Mouse (Mus musculus) embryonic facial prominence, embryonic 12.5 days (tissue): ENCODE measurements at regions not wholly inside any gene's neighbourhood (a gene's known extent, or its start where the extent isn't known, plus 50 kb on each side); places are given as distances from the start of the nearest gene placed in this dataset.

Source experiments
- ATAC-seq: fragments of 200-750 bp; cut with Nextera tagmentation; 2 replicates; pipeline ENCODE4 v1.8.0; 2017; ENCODE audit not compliant: insufficient number of reproducible peaks, insufficient read depth, low FRiP score, low TSS enrichment
- H3K27ac ChIP-seq: fragments of 300-500 bp; sonication (generic); 2 replicates; pipeline ENCODE4 v1.5.1; 2016; ENCODE audit warnings: mild to moderate bottlenecking
- H3K27me3 ChIP-seq: fragments of 300-500 bp; sonication (generic); 2 replicates; pipeline ENCODE4 v1.6.1; 2016; ENCODE audit warnings: mild to moderate bottlenecking, moderate library complexity
- H3K36me3 ChIP-seq: fragments of 300-500 bp; sonication (generic); 2 replicates; pipeline ENCODE4 v1.6.1; 2016; ENCODE audit warnings: mild to moderate bottlenecking
- H3K4me1 ChIP-seq: fragments of 300-500 bp; sonication (generic); 2 replicates; pipeline ENCODE4 v1.6.1; 2016
- H3K4me2 ChIP-seq: fragments of 300-500 bp; sonication (generic); replicated peaks from 2 replicates; pipeline ENCODE4 v1.6.1; 2016; ENCODE audit warnings: mild to moderate bottlenecking, moderate library complexity
- H3K4me3 ChIP-seq: fragments of 300-500 bp; sonication (generic); 2 replicates; pipeline ENCODE4 v1.5.1; 2016; ENCODE audit warnings: mild to moderate bottlenecking
- H3K9ac ChIP-seq: fragments of 300-500 bp; sonication (generic); 2 replicates; pipeline ENCODE4 v1.6.1; 2016; ENCODE audit warnings: mild to moderate bottlenecking, moderate library complexity
- H3K9me3 ChIP-seq: fragments of 300-500 bp; sonication (generic); 2 replicates; pipeline ENCODE4 v1.6.1; 2016; ENCODE audit warnings: mild to moderate bottlenecking, moderate library complexity
- WGBS: fragments of 180-500 bp; shearing (Covaris S2); methylation state at CpG from one replicate; pipeline ENCODE4 v1.1.7; 2016; 5-methylcytosine and 5-hydroxymethylcytosine counted together

DNA sequence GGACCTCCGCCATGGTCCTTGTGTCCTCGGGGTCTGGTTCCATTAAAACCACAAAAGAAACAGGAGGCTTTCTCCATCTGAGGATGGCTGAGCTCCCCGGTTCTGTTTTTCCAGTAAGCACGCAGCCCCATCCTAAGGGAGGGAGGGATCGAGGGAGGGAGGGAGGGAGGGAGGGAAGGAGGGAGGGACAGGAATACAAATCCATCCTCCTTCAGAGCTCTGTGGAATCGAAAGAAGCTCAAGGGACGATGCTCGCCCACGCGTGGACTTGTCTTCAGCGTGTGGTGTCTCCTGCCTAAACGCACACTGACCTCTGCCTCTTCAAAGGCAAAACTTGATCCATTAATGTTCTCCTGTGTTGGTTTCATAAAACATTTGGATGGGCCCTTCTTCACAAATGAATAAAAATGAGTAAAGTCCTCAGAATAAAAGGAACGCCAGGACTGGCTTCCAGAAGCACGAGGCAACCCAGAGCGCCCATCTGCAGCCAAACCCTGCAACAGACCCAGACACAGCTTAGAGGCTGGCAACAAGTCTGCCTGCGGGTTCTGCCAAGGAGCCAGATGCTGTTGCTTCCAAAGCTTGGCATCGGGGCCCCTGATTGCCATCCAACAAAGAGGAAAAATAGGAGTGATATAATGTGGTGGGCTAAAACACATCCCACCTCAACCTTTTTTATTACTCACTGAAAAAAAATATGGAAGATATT is 131.0 kb downstream of the Zbtb18 start:
- 86% methylated on average over 17 of the region's 17 CpGs for WGBS
- Histone ChIP-seq H3K27me3 (no peaks in the 10 kb centered on the region), H3K4me2 (no peak overlapping the region), H3K9ac (no peak overlapping the region), H3K27ac (no peak overlapping the region), H3K4me1 (no peaks in the 10 kb centered on the region), H3K9me3 (no peaks in the 10 kb centered on the region), H3K36me3 (no peaks in the 10 kb centered on the region), H3K4me3 (no peak overlapping the region)
- no peak for ATAC-seq

DNA sequence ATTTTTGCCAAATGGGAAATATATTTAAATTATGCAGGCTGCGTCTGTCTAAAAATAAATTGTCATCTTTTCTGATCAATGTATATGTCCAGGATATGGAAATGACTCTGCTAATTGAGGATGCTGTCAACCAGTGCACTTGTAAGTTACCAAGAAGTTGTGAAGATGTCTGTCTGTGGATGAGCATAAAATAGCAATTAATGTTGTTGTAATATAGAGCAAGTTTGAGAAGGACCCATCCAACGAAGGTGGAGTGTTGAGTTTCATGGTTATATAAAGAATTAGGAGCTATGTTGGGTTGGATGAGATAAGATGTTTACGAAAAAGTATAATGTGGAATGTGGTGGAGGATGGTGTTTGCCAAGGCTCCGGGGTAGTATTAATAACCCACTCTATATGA is 131.6 kb downstream of the Zbtb18 start:
- no peak overlapping the region for H3K4me2 ChIP-seq
- no peak overlapping the region for H3K4me3 ChIP-seq
- no peak for ATAC-seq
- H3K9me3 ChIP-seq, result no peaks in the 10 kb centered on the region
- no peak overlapping the region for H3K9ac ChIP-seq
- 87% methylated on average over 4 of the region's 4 CpGs for WGBS
- no peaks in the 10 kb centered on the region for H3K4me1 ChIP-seq
- H3K27me3 ChIP-seq, result no peaks in the 10 kb centered on the region
- no peak overlapping the region for H3K27ac ChIP-seq
- no peaks in the 10 kb centered on the region for H3K36me3 ChIP-seq

DNA sequence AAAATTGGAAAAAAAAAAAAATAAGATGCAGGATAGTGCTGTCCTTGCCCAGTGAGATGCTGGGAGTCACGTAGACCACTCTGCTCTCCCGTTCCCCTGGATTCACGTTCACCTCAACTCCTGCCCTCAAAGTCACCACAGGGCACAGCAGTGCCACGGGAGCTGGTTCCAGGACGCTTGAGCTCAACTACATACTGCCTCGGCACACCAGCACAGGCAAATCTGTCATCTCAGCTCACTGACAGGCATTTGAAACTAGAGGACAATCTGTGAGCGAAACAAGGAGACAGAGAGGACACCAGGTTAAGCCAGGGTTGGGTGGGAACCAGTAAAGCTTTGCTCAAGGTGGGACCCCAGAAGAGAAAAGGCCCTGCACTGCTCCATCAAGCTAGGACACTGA is 132.2 kb downstream of the Zbtb18 start:
- no peak overlapping the region for H3K9ac ChIP-seq
- H3K27me3 ChIP-seq, result no peaks in the 10 kb centered on the region
- no peaks in the 10 kb centered on the region for H3K36me3 ChIP-seq
- H3K4me1 ChIP-seq, result no peaks in the 10 kb centered on the region
- WGBS, result 87% methylated on average over 7 of the region's 7 CpGs
- no peak overlapping the region for H3K4me3 ChIP-seq
- H3K4me2 ChIP-seq, result no peak overlapping the region
- H3K9me3 ChIP-seq, result no peaks in the 10 kb centered on the region
- ATAC-seq, result no peak
- no peak overlapping the region for H3K27ac ChIP-seq

DNA sequence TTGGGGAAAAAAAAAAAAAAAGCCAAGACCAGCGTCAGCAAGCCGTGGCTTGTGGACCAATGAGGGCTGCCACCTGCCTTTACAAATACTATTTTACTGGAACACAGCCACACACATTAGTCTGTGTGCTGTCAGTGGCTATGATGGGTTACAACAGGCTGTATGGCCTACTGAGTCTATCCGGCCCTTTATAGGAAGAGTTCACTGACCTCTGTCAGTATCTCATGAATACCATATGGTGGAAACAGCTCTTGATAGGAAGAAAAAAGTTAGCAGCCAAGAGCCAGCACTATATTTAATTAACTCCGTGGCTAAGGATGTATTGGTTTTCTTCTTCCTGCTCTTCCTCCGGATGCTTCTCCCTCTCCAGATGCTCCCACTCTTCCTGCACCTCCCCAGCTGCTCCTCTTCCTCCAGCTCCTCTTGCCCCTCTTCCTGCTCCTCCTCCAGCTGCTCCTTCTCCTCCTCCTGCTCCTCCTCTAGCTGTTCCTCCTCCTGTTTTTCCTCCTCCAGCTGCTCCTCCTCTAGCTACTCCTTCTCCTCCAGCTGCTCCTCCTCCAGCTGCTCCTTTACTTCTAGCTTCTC is 142.2 kb downstream of the Zbtb18 start:
- no peak overlapping the region for H3K4me3 ChIP-seq
- no peak overlapping the region for H3K4me2 ChIP-seq
- H3K4me1 ChIP-seq, result no peaks in the 10 kb centered on the region
- no peaks in the 10 kb centered on the region for H3K27me3 ChIP-seq
- 33% methylated on average over 5 of the region's 5 CpGs for WGBS
- no peaks in the 10 kb centered on the region for H3K36me3 ChIP-seq
- no peak overlapping the region for H3K9ac ChIP-seq
- H3K9me3 ChIP-seq, result peaks cover 5% of the 10 kb centered on the region; the same call in 1 of the 2 replicates
- H3K27ac ChIP-seq, result no peak overlapping the region
- ATAC-seq, result no peak

DNA sequence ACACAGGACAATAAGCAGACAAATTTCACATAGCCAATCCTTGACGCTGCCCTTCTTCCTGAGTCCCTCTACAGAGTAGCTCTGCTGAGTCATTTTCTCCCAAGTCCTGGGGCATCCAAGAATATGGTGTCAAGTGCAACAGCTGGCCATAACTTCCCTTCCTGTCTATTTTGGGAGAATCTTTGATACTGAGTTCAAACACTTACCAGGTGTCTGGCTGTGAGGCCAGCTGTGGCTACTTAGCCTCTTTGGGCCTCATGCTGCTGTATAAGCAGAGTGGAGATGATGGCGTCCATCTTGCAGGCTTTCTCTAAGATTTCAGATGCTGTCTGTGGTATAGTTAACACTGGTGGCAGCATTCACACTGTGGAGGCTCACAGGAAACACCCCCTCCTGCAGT is 143.2 kb downstream of the Zbtb18 start:
- ATAC-seq, result no peak
- H3K36me3 ChIP-seq, result no peaks in the 10 kb centered on the region
- 76% methylated on average over 2 of the region's 2 CpGs for WGBS
- no peaks in the 10 kb centered on the region for H3K4me1 ChIP-seq
- no peak overlapping the region for H3K4me2 ChIP-seq
- no peaks in the 10 kb centered on the region for H3K27me3 ChIP-seq
- H3K9me3 ChIP-seq, result peaks cover 5% of the 10 kb centered on the region; the same call in 1 of the 2 replicates
- no peak overlapping the region for H3K9ac ChIP-seq
- no peak overlapping the region for H3K27ac ChIP-seq
- H3K4me3 ChIP-seq, result no peak overlapping the region

DNA sequence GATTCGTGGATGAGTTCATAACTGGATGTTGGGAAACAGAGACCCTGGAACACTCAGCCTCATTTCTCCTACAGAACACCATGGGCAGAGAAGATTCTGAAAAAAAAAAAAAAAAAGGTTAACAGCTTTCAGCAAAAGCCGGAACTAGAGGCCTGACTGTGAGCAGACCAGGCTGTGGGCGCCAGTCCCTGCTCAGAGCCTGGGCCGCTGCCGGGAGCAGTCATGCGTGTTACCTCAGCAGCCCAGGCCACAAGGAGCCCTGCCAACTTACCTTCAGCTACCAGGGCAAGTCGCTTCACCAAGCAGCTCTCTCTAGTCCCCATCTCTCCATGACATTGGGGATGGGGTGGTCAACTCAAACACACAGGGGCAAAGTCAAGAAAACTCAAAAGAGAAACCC is 140.6 kb upstream of the 1700016C15Rik start:
- no peaks in the 10 kb centered on the region for H3K9me3 ChIP-seq
- no peaks in the 10 kb centered on the region for H3K36me3 ChIP-seq
- H3K4me2 ChIP-seq, result no peak overlapping the region
- H3K27me3 ChIP-seq, result no peaks in the 10 kb centered on the region
- no peak for ATAC-seq
- WGBS, result 82% methylated on average over 7 of the region's 7 CpGs
- no peaks in the 10 kb centered on the region for H3K4me1 ChIP-seq
- H3K27ac ChIP-seq, result no peak overlapping the region
- H3K9ac ChIP-seq, result no peak overlapping the region
- H3K4me3 ChIP-seq, result no peak overlapping the region

DNA sequence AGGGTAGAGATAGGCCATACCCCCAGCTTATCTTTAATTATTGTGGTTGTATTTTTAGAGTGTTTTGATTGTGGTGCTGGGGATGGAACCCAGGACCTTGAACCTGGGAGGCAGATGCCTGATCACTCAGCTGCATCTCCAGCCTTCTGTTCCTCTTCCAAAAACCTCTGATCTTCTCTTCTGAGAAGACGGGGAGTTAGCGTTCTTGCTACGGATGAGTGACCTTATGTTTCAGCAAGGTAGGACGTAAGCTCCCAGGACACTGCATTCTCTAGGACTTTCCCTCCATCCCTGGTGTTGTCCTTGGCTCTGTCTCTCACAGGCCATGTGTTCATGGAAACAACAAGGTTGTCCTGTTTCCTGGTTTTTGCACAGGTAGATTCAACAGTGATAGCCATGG is 140.0 kb upstream of the 1700016C15Rik start:
- no peaks in the 10 kb centered on the region for H3K4me1 ChIP-seq
- no peaks in the 10 kb centered on the region for H3K27me3 ChIP-seq
- no peak for ATAC-seq
- no peaks in the 10 kb centered on the region for H3K36me3 ChIP-seq
- H3K4me3 ChIP-seq, result no peak overlapping the region
- H3K9me3 ChIP-seq, result no peaks in the 10 kb centered on the region
- no peak overlapping the region for H3K4me2 ChIP-seq
- H3K9ac ChIP-seq, result no peak overlapping the region
- no peak overlapping the region for H3K27ac ChIP-seq
- 96% methylated on average over 4 of the region's 4 CpGs for WGBS

DNA sequence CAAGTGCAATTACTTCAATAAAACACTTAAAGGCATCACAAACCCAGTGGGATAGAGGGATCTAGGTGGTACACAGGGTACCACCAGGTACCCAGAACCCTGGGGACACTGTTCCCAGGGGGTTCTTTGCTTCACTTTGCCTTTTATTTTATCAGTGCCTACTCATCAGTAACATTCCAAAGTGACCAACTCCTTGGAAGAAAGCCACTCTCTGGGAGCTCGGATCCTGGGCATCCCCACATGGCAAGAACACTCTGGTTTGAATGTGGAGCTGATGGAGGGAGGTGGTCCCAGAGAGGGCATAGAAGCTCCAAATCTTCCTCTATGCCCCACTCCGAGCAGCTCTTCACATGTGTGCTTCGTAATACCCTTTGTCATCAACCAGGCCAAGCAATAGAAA is 137.9 kb upstream of the 1700016C15Rik start:
- no peak for ATAC-seq
- H3K9ac ChIP-seq, result no peak overlapping the region
- no peak overlapping the region for H3K27ac ChIP-seq
- H3K4me1 ChIP-seq, result no peaks in the 10 kb centered on the region
- no peak overlapping the region for H3K4me3 ChIP-seq
- no peaks in the 10 kb centered on the region for H3K9me3 ChIP-seq
- no peaks in the 10 kb centered on the region for H3K36me3 ChIP-seq
- no peaks in the 10 kb centered on the region for H3K27me3 ChIP-seq
- H3K4me2 ChIP-seq, result no peak overlapping the region
- WGBS, result 94% methylated on average over 3 of the region's 3 CpGs

DNA sequence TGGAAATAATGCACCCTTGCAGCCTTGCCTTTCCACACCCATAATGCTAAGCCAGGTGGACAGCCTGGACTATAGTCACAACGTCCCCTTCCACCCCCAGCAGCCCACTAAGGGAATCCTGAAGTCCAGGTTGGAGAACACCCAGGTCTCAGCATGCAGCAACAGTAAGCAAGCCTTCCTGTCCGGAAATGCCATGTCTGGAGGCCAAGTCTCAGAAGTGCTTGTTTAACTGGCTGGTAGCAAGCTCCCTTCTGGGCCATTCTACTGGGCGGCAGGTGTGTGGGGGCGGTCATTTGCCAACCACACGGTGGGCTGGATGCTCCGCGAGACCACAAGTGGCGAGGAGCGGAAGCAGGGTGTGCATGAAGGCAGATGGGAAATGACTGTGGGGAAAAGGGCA is 137.3 kb upstream of the 1700016C15Rik start:
- 94% methylated on average over 9 of the region's 9 CpGs for WGBS
- no peak overlapping the region for H3K27ac ChIP-seq
- H3K4me3 ChIP-seq, result no peak overlapping the region
- no peaks in the 10 kb centered on the region for H3K4me1 ChIP-seq
- no peak for ATAC-seq
- H3K9me3 ChIP-seq, result no peaks in the 10 kb centered on the region
- no peaks in the 10 kb centered on the region for H3K36me3 ChIP-seq
- no peaks in the 10 kb centered on the region for H3K27me3 ChIP-seq
- no peak overlapping the region for H3K4me2 ChIP-seq
- no peak overlapping the region for H3K9ac ChIP-seq

DNA sequence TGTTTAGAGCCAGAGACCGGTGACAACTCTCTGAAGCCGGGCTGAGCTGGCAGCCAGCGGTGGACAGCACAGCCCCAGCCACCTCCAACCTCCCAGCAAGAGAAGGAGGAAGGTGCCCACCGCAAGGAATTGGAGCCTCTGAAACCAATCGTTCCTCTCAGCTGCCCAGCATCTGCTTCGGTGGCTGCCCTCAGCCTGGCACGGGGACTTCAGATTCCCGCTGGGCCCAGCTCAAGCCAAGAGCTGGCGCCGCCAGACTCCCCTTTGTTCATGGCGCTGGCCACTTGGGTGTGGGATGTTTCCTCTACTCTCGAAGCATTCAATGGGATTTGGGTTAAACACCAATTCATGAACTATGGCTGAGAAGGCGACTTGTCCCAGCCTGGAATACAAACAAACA is 135.3 kb upstream of the 1700016C15Rik start:
- H3K36me3 ChIP-seq, result no peaks in the 10 kb centered on the region
- H3K27me3 ChIP-seq, result no peaks in the 10 kb centered on the region
- H3K4me3 ChIP-seq, result no peak overlapping the region
- H3K4me1 ChIP-seq, result no peaks in the 10 kb centered on the region
- no peak overlapping the region for H3K4me2 ChIP-seq
- no peak overlapping the region for H3K9ac ChIP-seq
- ATAC-seq, result no peak
- no peak overlapping the region for H3K27ac ChIP-seq
- no peaks in the 10 kb centered on the region for H3K9me3 ChIP-seq
- WGBS, result 88% methylated on average over 13 of the region's 13 CpGs

DNA sequence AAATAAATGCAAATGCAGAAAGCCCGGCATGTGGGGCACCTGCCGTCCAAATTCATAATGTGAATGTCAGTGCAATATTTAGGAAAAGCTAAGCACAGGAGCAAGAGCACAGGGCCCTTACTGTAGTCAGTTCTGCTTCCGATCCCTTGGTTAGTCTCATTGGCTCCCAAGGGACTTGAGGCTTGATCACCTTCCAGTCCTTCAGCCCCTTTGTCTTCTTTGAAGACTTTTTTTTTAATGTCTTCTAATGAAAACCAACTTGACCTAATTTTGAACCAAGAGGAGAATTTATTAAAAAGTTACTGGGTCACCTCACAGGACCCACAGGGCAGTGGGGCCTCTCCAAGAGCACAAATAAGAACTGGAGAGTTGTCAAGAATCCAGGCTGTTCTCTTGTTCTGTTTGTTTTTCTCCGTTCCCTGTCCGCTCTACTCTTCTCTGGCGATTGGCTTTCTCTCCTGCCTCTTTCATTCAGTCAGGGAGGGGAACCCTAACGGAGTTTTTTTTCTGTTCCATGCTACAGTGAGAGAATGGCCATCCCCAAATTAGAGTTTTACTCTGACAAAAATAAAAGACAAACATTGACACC is 134.2 kb upstream of the 1700016C15Rik start:
- WGBS, result 75% methylated on average over 7 of the region's 7 CpGs
- H3K4me2 ChIP-seq, result no peak overlapping the region
- ATAC-seq, result no peak

DNA sequence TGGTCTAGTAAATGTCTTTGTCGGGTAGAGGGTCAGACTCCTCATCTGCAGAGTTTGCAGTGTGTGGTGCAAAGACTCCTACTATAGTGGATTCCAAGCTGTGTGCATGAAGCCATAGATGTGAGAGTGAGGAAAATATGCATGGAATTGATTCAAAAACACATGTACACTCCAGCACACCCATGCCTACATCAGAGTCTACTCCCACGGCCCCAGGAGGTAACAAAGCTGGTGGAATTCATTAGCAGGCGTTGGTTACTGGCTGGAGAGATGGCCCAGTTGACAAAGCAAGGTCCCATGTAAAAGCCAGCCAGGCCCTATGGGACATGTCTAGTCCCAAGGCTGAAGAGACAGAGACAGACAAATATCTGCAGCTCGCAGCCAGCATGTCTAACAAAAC is 132.6 kb upstream of the 1700016C15Rik start:
- WGBS, result 58% methylated on average over 4 of the region's 4 CpGs
- ATAC-seq, result no peak
- Histone ChIP-seq H3K9ac (no peak overlapping the region), H3K4me1 (no peaks in the 10 kb centered on the region), H3K27me3 (no peaks in the 10 kb centered on the region), H3K4me3 (no peak overlapping the region), H3K9me3 (no peaks in the 10 kb centered on the region), H3K36me3 (no peaks in the 10 kb centered on the region), H3K27ac (no peak overlapping the region), H3K4me2 (no peak overlapping the region)

More for the DNA sequence above, 134.2 kb upstream of the 1700016C15Rik start:
- no peak overlapping the region for H3K27ac ChIP-seq
- no peak overlapping the region for H3K4me3 ChIP-seq
- H3K9ac ChIP-seq, result no peak overlapping the region
- H3K36me3 ChIP-seq, result no peaks in the 10 kb centered on the region
- H3K9me3 ChIP-seq, result no peaks in the 10 kb centered on the region
- H3K4me1 ChIP-seq, result no peaks in the 10 kb centered on the region
- H3K27me3 ChIP-seq, result no peaks in the 10 kb centered on the region
